Mouse (Mus musculus) liver, embryonic 13.5 days (tissue): ENCODE measurements around the gene Kin. TPM values are rescaled to one million over a fixed set of nuclear protein-coding genes. Genes with fewer than 3 reads are reported as not detected.

ENCODE experiments used
- ATAC-seq: fragments of 200-750 bp; cut with Nextera tagmentation; 2 replicates; pipeline ENCODE4 v1.8.0; 2017; ENCODE audit warnings: low read depth, mild to moderate bottlenecking, moderate number of reproducible peaks, moderate library complexity
- DNase-seq: peaks from one replicate; pipeline ENCODE4 v3.0.0; 2022
- H3K27ac ChIP-seq: fragments of 300-500 bp; sonication (generic); 2 replicates; pipeline ENCODE4 v1.5.1; 2015; ENCODE audit warnings: moderate library complexity, mild to moderate bottlenecking, inconsistent platforms
- H3K27me3 ChIP-seq: fragments of 300-500 bp; sonication (generic); 2 replicates; pipeline ENCODE4 v1.6.1; 2015; ENCODE audit warnings: mild to moderate bottlenecking, inconsistent platforms
- H3K36me3 ChIP-seq: fragments of 300-500 bp; sonication (generic); 2 replicates; pipeline ENCODE4 v1.6.1; 2015; ENCODE audit warnings: mild to moderate bottlenecking, inconsistent platforms
- H3K4me1 ChIP-seq: fragments of 300-500 bp; sonication (generic); replicated peaks from 2 replicates; pipeline ENCODE4 v1.6.1; 2015; ENCODE audit warnings: inconsistent platforms
- H3K4me2 ChIP-seq: fragments of 300-500 bp; sonication (generic); 2 replicates; pipeline ENCODE4 v1.6.1; 2015; ENCODE audit warnings: inconsistent platforms, mild to moderate bottlenecking, moderate library complexity
- H3K4me3 ChIP-seq: fragments of 300-500 bp; sonication (generic); replicated peaks from 2 replicates; pipeline ENCODE4 v1.5.1; 2015; ENCODE audit warnings: mild to moderate bottlenecking, inconsistent platforms
- H3K9ac ChIP-seq: fragments of 300-500 bp; sonication (generic); 2 replicates; pipeline ENCODE4 v1.6.1; 2015; ENCODE audit warnings: mild to moderate bottlenecking, inconsistent platforms
- H3K9me3 ChIP-seq: fragments of 300-500 bp; sonication (generic); replicated peaks from 2 replicates; pipeline ENCODE4 v1.6.1; 2016; ENCODE audit warnings: inconsistent platforms
- WGBS: fragments of 180-500 bp; shearing (Covaris S2); methylation state at CpG from one replicate; pipeline ENCODE4 v1.1.7; 2015; ENCODE audit not compliant: insufficient replicate concordance; 5-methylcytosine and 5-hydroxymethylcytosine counted together
- polyA plus RNA-seq: library from polyadenylated mRNA; unstranded; fragments of >200 nt; fragmentation: Nextera tagmentation; extraction: Ambion mirVana; gene quantifications from 2 replicates; pipeline ENCODE4 v1.2.1, GENCODE M21; 2015

Kin gene
- polyA plus RNA-seq, 1 experiment from 2014 or later = 19.6 TPM

DNA sequence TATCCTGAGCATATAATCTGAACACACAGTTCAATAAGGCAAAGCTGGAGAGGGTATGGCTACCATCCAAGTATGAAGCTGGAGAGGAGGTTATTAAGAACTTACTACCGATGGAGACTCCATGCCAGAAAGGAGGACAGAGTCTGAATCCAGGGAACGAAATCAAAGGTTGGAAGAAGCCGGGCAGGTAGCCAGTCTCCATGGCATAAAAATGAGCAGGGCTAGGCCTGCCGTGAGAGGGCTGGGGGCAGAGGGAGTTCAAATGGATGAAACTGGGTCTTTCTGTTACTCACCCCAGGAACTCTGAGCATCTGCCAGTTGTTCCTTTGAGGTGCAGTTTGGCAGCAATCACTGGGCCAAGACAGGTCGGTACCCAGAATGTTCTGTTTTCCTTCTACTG is 60.1 kb downstream of the Kin start:
- no peak for DNase-seq
- 52% methylated on average over 5 of the region's 5 CpGs for WGBS

More for the DNA sequence above, 60.1 kb downstream of the Kin start:
- Histone ChIP-seq H3K36me3 (no peaks in the 10 kb centered on the region), H3K4me1 (no peaks in the 10 kb centered on the region), H3K27me3 (no peaks in the 10 kb centered on the region), H3K27ac (no peak overlapping the region), H3K9ac (no peak overlapping the region), H3K4me2 (no peak overlapping the region), H3K9me3 (no peaks in the 10 kb centered on the region), H3K4me3 (no peak overlapping the region)
- ATAC-seq = no peak

Other genes with a start within 250 kb of the Kin start
- gene 4930412O13Rik, start 199.3 kb upstream of the Kin start, polyA plus RNA-seq = not detected in 2 replicates
- not detected in 2 replicates for gene 9230102O04Rik, start 191.1 kb upstream of the Kin start, polyA plus RNA-seq
- gene Gata3, start 190.6 kb upstream of the Kin start, polyA plus RNA-seq = 1.5 TPM in 2 replicates
- 8.0 and 9.4 TPM in 2 replicates for gene Taf3, start 32.0 kb upstream of the Kin start, polyA plus RNA-seq
- gene Atp5c1, start 83 bp upstream of the Kin start, polyA plus RNA-seq = 409 and 441 TPM in 2 replicates
- 224 and 305 TPM in 2 replicates for gene Itih2, start 50.8 kb downstream of the Kin start, polyA plus RNA-seq
- 3.5 and 4.4 TPM in 2 replicates for gene Itih5, start 73.0 kb downstream of the Kin start, polyA plus RNA-seq